Mouse (Mus musculus): ENCODE measurements around the gene Xpo5.

Gene Xpo5

DNA sequence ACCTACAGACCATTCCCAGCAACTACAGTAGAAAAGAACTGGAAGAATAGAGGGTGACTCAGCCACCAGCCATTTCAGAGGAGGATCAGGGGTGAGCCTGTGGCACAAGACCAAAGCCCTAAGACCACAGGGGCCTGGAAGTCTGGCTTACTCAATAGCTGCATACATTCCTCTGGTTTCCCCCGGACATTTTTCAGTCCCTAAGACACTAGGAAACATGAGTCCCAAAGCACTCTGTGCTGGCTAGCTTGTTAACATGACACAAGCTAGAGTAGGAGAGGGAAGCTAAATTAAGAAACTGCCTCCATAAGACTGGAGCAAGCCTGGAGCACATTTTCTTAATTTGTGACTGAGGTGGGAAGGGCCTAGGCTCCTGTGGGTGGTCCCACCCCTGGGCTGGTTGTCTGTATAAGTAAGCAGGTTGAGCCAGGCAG, 71.2 kb downstream of the Xpo5 start:
- in situ Hi-C loops (cut with MboI; ENCODE audit: low pct_unique_long_range_greater_than_20kb in 1 of 2, low sequenced_read_pairs in 2 of 2, unreplicated experiment in 1 of 2): no loop called here

GRCm38 (mm10) chr17:46274465-46274864, 71.9 kb downstream of the Xpo5 start:
- in situ Hi-C loops (cut with MboI; ENCODE audit: low pct_unique_long_range_greater_than_20kb in 1 of 2, low sequenced_read_pairs in 2 of 2, unreplicated experiment in 1 of 2): no loop called here

DNA sequence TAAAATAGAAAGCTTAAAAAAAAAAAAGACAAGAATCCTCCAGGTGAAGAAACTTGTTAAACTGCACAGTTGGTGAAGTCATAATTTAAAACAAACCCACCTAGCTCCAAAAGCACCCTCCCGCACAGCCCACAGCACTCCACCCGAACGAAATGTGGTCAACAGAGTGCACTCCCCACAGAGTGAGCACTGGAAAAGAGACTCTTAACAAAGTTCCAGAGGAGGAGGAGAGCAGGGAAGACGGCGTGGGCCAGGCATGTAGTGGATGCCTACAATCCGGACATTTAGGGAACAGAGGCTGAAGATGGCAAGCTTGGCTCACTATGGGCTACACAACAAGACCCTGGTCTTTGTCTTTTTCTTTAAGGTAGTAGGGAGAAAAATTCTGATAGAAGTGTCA, 72.5 kb downstream of the Xpo5 start:
- in situ Hi-C loops (cut with MboI; ENCODE audit: low pct_unique_long_range_greater_than_20kb in 1 of 2, low sequenced_read_pairs in 2 of 2, unreplicated experiment in 1 of 2): no loop called here

- in situ Hi-C loops (cut with MboI; ENCODE audit: low pct_unique_long_range_greater_than_20kb in 1 of 2, low sequenced_read_pairs in 2 of 2, unreplicated experiment in 1 of 2): no loop called here
These were observed 72.9 kb downstream of the Xpo5 start for GRCm38 (mm10) chr17:46275506-46275905.

DNA sequence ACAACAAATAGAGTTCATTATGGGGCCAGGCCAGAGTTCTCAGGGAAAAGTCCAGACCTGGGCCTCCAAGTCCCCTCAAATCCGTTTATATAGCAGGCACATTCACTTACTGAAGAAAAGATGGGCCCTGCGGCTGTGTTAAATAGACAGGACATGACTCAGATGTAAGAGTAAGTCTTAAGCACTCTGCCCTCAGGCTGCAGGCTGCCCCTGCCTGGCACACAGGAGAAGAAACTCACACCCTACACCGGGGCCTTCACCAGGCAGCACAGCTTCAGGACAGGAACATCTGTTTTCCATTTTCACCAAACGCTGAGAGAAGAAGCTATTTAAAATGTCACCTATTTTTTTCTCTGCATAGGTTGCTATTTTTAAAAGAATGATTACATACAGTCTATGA, 75.0 kb downstream of the Xpo5 start:
- in situ Hi-C loops (cut with MboI; ENCODE audit: low pct_unique_long_range_greater_than_20kb in 1 of 2, low sequenced_read_pairs in 2 of 2, unreplicated experiment in 1 of 2): no loop called here

- in situ Hi-C loops (cut with MboI; ENCODE audit: low pct_unique_long_range_greater_than_20kb in 1 of 2, low sequenced_read_pairs in 2 of 2, unreplicated experiment in 1 of 2): no loop called here
These were observed 75.6 kb downstream of the Xpo5 start for GRCm38 (mm10) chr17:46278011-46278765.

- in situ Hi-C loops (cut with MboI; ENCODE audit: low pct_unique_long_range_greater_than_20kb in 1 of 2, low sequenced_read_pairs in 2 of 2, unreplicated experiment in 1 of 2): no loop called here
These were observed 80.0 kb downstream of the Xpo5 start, which contains the start of gene Tjap1 for GRCm38 (mm10) chr17:46282483-46283123. Gene Tjap1, minus strand, starts transcription at chr17:46283026.

DNA sequence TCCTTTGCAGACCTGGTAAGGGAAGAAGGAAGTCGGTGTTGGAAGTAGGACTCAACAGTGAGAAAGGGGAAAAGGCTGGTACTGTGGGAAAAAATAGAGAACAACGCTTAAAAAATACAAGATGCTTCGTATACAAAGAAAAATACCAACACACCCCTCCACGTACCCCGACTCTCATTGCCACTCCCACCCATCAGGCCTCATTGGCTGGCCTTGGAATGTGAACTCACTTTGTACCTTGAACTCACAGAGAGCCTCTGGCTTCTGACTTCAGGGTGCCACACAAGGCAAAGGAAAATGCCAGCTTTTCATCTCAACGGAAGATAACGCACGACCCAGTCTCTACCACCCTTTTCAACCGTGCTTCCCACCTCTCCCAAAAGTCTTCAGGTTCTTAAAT, 80.6 kb downstream of the Xpo5 start:
- in situ Hi-C loops (cut with MboI; ENCODE audit: low pct_unique_long_range_greater_than_20kb in 1 of 2, low sequenced_read_pairs in 2 of 2, unreplicated experiment in 1 of 2): no loop called here

DNA sequence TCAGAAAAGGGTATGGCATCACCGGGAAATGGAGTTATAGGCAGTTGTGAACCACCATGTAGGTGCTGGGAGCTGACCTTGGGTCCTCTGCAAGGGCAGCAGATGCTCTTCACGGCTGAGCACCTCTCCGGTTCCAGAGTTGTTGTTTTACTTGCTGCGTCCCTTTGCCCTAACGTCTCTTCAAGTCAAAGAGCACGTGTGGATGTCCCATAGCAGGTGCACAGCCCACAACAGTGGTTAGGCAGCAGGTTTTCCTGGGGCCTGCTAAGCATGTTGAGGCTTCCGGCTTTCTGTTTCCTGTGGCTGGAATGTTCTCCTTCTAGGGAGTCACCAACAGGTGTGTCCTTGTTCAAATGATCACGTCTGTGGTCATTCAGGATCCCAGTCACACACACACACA, 81.3 kb downstream of the Xpo5 start:
- in situ Hi-C loops (cut with MboI; ENCODE audit: low pct_unique_long_range_greater_than_20kb in 1 of 2, low sequenced_read_pairs in 2 of 2, unreplicated experiment in 1 of 2): no loop called here

DNA sequence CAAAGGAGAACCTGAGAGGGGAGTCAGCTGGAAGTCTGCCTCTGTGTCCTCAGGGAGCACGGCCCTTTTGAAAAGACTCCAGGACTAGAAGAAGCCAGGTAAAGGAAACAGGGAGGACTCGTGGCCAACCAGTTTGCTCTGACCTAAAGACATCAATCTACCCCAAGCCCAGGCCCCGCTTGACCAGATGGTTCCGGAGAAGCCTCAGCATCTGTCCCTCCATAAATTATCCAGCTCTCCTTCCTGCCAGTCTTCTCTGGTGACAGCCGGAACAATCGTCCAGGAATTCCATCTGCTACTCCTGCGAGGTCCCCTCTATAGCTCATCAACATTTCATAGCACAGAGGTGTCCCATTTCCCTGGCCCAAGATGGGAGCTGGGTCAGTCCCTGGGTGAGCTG, 82.1 kb downstream of the Xpo5 start:
- in situ Hi-C loops (cut with MboI; ENCODE audit: low pct_unique_long_range_greater_than_20kb in 1 of 2, low sequenced_read_pairs in 2 of 2, unreplicated experiment in 1 of 2): no loop called here

- in situ Hi-C loops (cut with MboI; ENCODE audit: low pct_unique_long_range_greater_than_20kb in 1 of 2, low sequenced_read_pairs in 2 of 2, unreplicated experiment in 1 of 2): no loop called here
These were observed 82.8 kb downstream of the Xpo5 start for GRCm38 (mm10) chr17:46285407-46285806.

DNA sequence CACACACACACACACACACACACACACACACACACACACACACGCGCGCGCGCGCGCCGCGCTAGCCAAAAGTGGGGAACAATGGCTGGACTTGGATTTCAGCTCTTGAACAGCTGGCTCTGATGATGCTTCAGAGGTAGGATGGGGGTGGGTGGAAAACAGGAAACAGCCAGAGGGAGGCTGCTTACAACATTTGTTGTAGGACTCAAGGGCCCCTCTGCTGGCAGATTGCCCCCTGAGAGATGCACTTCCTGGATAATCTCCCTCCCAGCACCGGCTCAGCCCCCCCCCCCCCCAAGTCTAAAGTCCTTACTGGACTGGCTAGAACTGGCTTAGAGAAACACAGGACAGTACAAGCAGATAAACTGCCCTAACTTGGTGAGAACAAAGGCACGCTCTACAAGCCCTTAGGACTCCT, 85.1 kb downstream of the Xpo5 start:
- in situ Hi-C loops (cut with MboI; ENCODE audit: low pct_unique_long_range_greater_than_20kb in 1 of 2, low sequenced_read_pairs in 2 of 2, unreplicated experiment in 1 of 2): no loop called here

Measured in mouse embryonic stem cell (cell line).